Mouse (Mus musculus) small intestine, adult 2 months (tissue): ENCODE measurements around the gene 2210408I21Rik. TPM values are rescaled to one million over a fixed set of nuclear protein-coding genes. Genes with fewer than 3 reads are reported as not detected.

Experiments
- H3K27ac ChIP-seq: fragments of 200-500 bp; 2 replicates; pipeline ENCODE4 v1.5.1; 2012; ENCODE audit warnings: low read depth, low read length, control low read depth, inconsistent platforms; ENCODE audit not compliant: insufficient read depth
- H3K27me3 ChIP-seq: fragments of 200-500 bp; 2 replicates; pipeline ENCODE4 v1.6.1; 2012; ENCODE audit warnings: mild to moderate bottlenecking, moderate library complexity, low read length, inconsistent platforms; ENCODE audit not compliant: control insufficient read depth, insufficient read depth
- H3K36me3 ChIP-seq: fragments of 200-500 bp; 2 replicates; pipeline ENCODE4 v1.6.1; 2012; ENCODE audit warnings: mild to moderate bottlenecking, low read length, control low read depth, inconsistent platforms; ENCODE audit not compliant: control insufficient read depth, insufficient read depth
- H3K4me1 ChIP-seq: fragments of 200-500 bp; 2 replicates; pipeline ENCODE4 v1.6.1; 2012; ENCODE audit warnings: low read length, inconsistent platforms, mixed read lengths; ENCODE audit not compliant: control insufficient read depth, insufficient read depth, insufficient read length
- H3K4me3 ChIP-seq: fragments of 200-500 bp; 2 replicates; pipeline ENCODE4 v1.5.1; 2012; ENCODE audit warnings: low read depth, mild to moderate bottlenecking, control low read depth, inconsistent platforms, low read length, moderate library complexity
- CTCF ChIP-seq: fragments of 200-500 bp; IDR thresholded peaks from 2 replicates; pipeline ENCODE4 v1.5.1; 2012; ENCODE audit warnings: low read depth, mild to moderate bottlenecking, control low read depth, inconsistent platforms, low read length, moderate library complexity, mixed read lengths; ENCODE audit not compliant: insufficient replicate concordance, insufficient read length; ENCODE audit errors: extremely low read depth
- POLR2A ChIP-seq: fragments of 200-500 bp; IDR thresholded peaks from 2 replicates; pipeline ENCODE4 v1.6.1; 2012; ENCODE audit warnings: low read depth, mild to moderate bottlenecking, control low read depth, inconsistent platforms, low read length, moderate library complexity
- WGBS: fragments of 180-500 bp; shearing (Covaris S2); methylation state at CpG from one replicate; pipeline ENCODE4 v1.1.7; 2018; 5-methylcytosine and 5-hydroxymethylcytosine counted together
- polyA plus RNA-seq: library from polyadenylated mRNA; depleted of rRNA; stranded (reverse); fragments of >200 nt; gene quantifications from 2 replicates; pipeline ENCODE4 v1.2.3, GENCODE M21; 2012

2210408I21Rik gene
- polyA plus RNA-seq, 1 experiment = 0.09 TPM

- 90% methylated on average over 4 of the region's 4 CpGs for WGBS
- H3K36me3 ChIP-seq = no peaks in the 10 kb centered on the region
- no peaks in the 10 kb centered on the region for H3K27me3 ChIP-seq
- no peak overlapping the region for H3K4me3 ChIP-seq
- no peaks in the 10 kb centered on the region for H3K4me1 ChIP-seq
- TF ChIP-seq CTCF = no peak
- no peak for TF ChIP-seq POLR2A
- H3K27ac ChIP-seq = no peak overlapping the region
These were observed 82.4 kb downstream of the 2210408I21Rik start for GRCm38 (mm10) chr13:77217672-77218280.

GRCm38 (mm10) chr13:77221072-77221471 is 85.7 kb downstream of the 2210408I21Rik start:
- Histone ChIP-seq H3K36me3 (no peaks in the 10 kb centered on the region), H3K27me3 (no peaks in the 10 kb centered on the region), H3K27ac (no peak overlapping the region), H3K4me3 (no peak overlapping the region), H3K4me1 (no peaks in the 10 kb centered on the region)
- TF ChIP-seq CTCF (no peak), POLR2A (no peak)
- 65% methylated on average over 2 of the region's 2 CpGs for WGBS

- Histone ChIP-seq H3K27ac (no peak overlapping the region), H3K27me3 (no peaks in the 10 kb centered on the region), H3K4me3 (no peak overlapping the region), H3K4me1 (no peaks in the 10 kb centered on the region), H3K36me3 (no peaks in the 10 kb centered on the region)
- 87% methylated on average over 6 of the region's 6 CpGs for WGBS
- TF ChIP-seq CTCF (no peak), POLR2A (no peak)
These were observed 121.2 kb downstream of the 2210408I21Rik start for GRCm38 (mm10) chr13:77256541-77256940.

GRCm38 (mm10) chr13:77262715-77263338 is 127.5 kb downstream of the 2210408I21Rik start:
- Histone ChIP-seq H3K27ac (no peak overlapping the region), H3K4me1 (no peaks in the 10 kb centered on the region), H3K4me3 (no peak overlapping the region), H3K27me3 (no peaks in the 10 kb centered on the region), H3K36me3 (no peaks in the 10 kb centered on the region)
- TF ChIP-seq CTCF (no peak), POLR2A (no peak)
- WGBS = 64% methylated on average over 3 of the region's 3 CpGs

- H3K27ac ChIP-seq = no peak overlapping the region
- no peaks in the 10 kb centered on the region for H3K4me1 ChIP-seq
- H3K4me3 ChIP-seq = no peak overlapping the region
- TF ChIP-seq CTCF (no peak), POLR2A (no peak)
- H3K27me3 ChIP-seq = no peaks in the 10 kb centered on the region
- 86% methylated on average over 7 of the region's 7 CpGs for WGBS
- H3K36me3 ChIP-seq = no peaks in the 10 kb centered on the region
These were observed 128.2 kb downstream of the 2210408I21Rik start for GRCm38 (mm10) chr13:77263400-77264179.

- no peaks in the 10 kb centered on the region for H3K4me1 ChIP-seq
- WGBS = 72% methylated on average over 1 of the region's 1 CpGs
- TF ChIP-seq POLR2A (no peak), CTCF (no peak)
- H3K27ac ChIP-seq = no peak overlapping the region
- no peaks in the 10 kb centered on the region for H3K36me3 ChIP-seq
- H3K4me3 ChIP-seq = no peak overlapping the region
- H3K27me3 ChIP-seq = no peaks in the 10 kb centered on the region
These were observed 129.1 kb downstream of the 2210408I21Rik start for GRCm38 (mm10) chr13:77264481-77264880.

GRCm38 (mm10) chr13:77275172-77275747 is 139.9 kb downstream of the 2210408I21Rik start:
- H3K27ac ChIP-seq = no peak overlapping the region
- no peaks in the 10 kb centered on the region for H3K4me1 ChIP-seq
- TF ChIP-seq POLR2A (no peak), CTCF (no peak)
- no peaks in the 10 kb centered on the region for H3K36me3 ChIP-seq
- H3K27me3 ChIP-seq = no peaks in the 10 kb centered on the region
- 62% methylated on average over 3 of the region's 3 CpGs for WGBS
- H3K4me3 ChIP-seq = no peak overlapping the region
